8 mouse cellular contexts compared by ENCODE assay signal in the genomic region with DNA sequence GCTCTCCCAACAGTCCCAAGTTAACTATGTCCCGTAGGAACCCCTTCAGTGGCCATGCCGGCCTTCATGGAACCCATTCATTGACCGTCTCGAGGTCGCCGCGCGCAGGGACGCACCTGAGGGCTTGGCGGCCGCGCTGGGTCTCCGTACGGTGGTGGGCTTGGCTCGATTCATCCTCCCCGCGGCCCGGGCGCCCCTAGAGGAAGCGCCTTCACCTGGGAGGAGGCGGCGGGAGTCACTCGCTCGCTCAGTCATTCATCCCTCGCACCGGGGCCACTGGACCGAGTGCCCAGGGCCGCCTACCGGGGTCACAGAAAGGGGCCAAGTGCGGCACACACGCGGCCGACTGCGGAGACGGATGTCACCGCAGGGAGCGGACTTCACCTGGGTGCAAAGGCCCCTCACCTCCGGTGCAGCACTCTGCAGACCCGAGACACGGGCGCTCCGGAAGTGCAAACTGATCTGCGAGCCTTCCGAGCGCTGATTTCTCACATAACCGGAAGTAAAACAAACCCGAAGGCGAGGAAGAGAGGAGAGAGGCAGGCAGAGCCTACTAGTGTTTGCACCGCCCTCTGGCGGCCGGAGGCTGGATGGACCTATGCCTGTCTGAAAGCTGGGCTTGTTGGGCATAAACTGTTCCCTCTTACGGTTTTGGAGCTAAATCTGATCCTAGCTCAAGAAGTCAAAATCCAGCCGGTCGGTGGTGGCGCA. TPM values are rescaled to one million over a fixed set of nuclear protein-coding genes. Genes with fewer than 3 reads are reported as not detected.
DNase-seq lines count a peak whose midpoint lies in the region; ATAC-seq lines count a peak whose summit lies in the region.

Ints1 (minus strand) TSS at position 459 of the 711 bp plus-strand sequence.

- H3K4me2 ChIP-seq in heart, embryonic 14.5 days (ENCODE audit: low read length) = peak within 1 kb of the TSS; percentile 93
- H3K4me2 ChIP-seq in liver, embryonic 13.5 days = peak within 1 kb of the TSS; percentile 84
- H3K4me2 ChIP-seq in stomach, embryonic 16.5 days (ENCODE audit: low read depth, low read length) = peak within 1 kb of the TSS; percentile 93

- peaks cover 33% of the 10 kb centered on the region for H3K36me3 ChIP-seq in heart, embryonic 14.5 days (ENCODE audit: control insufficient read depth, insufficient read depth, low read length)
- H3K36me3 ChIP-seq in liver, embryonic 13.5 days = peaks cover 37% of the 10 kb centered on the region
- peaks cover 15% of the 10 kb centered on the region; the same call in 1 of the 2 replicates for H3K36me3 ChIP-seq in stomach, embryonic 16.5 days (ENCODE audit: control insufficient read depth, insufficient read depth, low read length)

- ATAC-seq in CD4-positive, CD25-positive, alpha-beta regulatory T cell, adult 4 months = peak; percentile 100
- peak; percentile 67 for ATAC-seq in heart, embryonic 14.5 days (ENCODE audit: insufficient number of reproducible peaks, insufficient read depth, low FRiP score, low read depth)
- ATAC-seq in liver, embryonic 13.5 days (ENCODE audit: low read depth) = peak; percentile 90
- ATAC-seq in stomach, embryonic 16.5 days (ENCODE audit: insufficient read depth, low FRiP score) = peak; percentile 89

- peak within 1 kb of the TSS; percentile 90 for H3K9ac ChIP-seq in heart, embryonic 14.5 days (ENCODE audit: low read length)
- H3K9ac ChIP-seq in liver, embryonic 13.5 days = peak within 1 kb of the TSS; percentile 80
- peak within 1 kb of the TSS; percentile 88 for H3K9ac ChIP-seq in stomach, embryonic 16.5 days (ENCODE audit: low read length)

- no peak within 1 kb of the TSS for H3K27ac ChIP-seq in heart, embryonic 14.5 days (replicated peaks in 1 of 2; ENCODE audit: control insufficient read depth in 1 of 2, insufficient read depth in 1 of 2, low read depth in 2 of 2, low read length in 2 of 2)
- peak within 1 kb of the TSS; percentile 51 for H3K27ac ChIP-seq in liver, embryonic 13.5 days
- peak within 1 kb of the TSS; percentile 26; the same call in 1 of the 2 replicates for H3K27ac ChIP-seq in stomach, embryonic 16.5 days (ENCODE audit: low read length)

- H3K27me3 ChIP-seq in heart, embryonic 14.5 days (ENCODE audit: control insufficient read depth, insufficient read depth, low read length) = no peaks in the 10 kb centered on the region
- no peaks in the 10 kb centered on the region for H3K27me3 ChIP-seq in liver, embryonic 13.5 days
- H3K27me3 ChIP-seq in stomach, embryonic 16.5 days (ENCODE audit: control insufficient read depth, insufficient read depth, low read length) = no peaks in the 10 kb centered on the region

- peak within 1 kb of the TSS; percentile 95 to 97 for H3K4me3 ChIP-seq in heart, embryonic 14.5 days (ENCODE audit: control insufficient read depth in 1 of 2, insufficient read depth in 1 of 2, low read depth in 1 of 2, low read length in 2 of 2)
- peak within 1 kb of the TSS; percentile 77 for H3K4me3 ChIP-seq in liver, embryonic 13.5 days (replicated peaks)
- H3K4me3 ChIP-seq in stomach, embryonic 16.5 days (replicated peaks; ENCODE audit: low read length) = peak within 1 kb of the TSS; percentile 72

- peak; percentile 91 for DNase-seq in c-Kit-negative CD71-positive TER-119-positive erythroid progenitor cells, embryonic 14.5 days (ENCODE audit: low read depth, low spot score)
- DNase-seq in fibroblast of lung, adult 2 months (ENCODE audit: low read depth) = peak; percentile 92
- DNase-seq in kidney, postnatal 14 days = peak; percentile 97
- DNase-seq in liver, embryonic 13.5 days = peak; percentile 93
- peak; percentile 97 for DNase-seq in neural tube, embryonic 10.5 days (ENCODE audit: extremely low spot score, low spot score)

- no peaks in the 10 kb centered on the region for H3K9me3 ChIP-seq in heart, embryonic 14.5 days (ENCODE audit: control insufficient read depth, low read length)
- no peaks in the 10 kb centered on the region for H3K9me3 ChIP-seq in liver, embryonic 13.5 days (replicated peaks)
- no peaks in the 10 kb centered on the region for H3K9me3 ChIP-seq in stomach, embryonic 16.5 days (replicated peaks; ENCODE audit: control insufficient read depth, low read length)

- H3K4me1 ChIP-seq in heart, embryonic 14.5 days (ENCODE audit: control insufficient read depth in 2 of 2, insufficient read depth in 2 of 2, low read length in 2 of 2) = peaks cover 0 to 9% of the 10 kb centered on the region in 2 experiments; a peak in 2 of 4 replicates
- peaks cover 36% of the 10 kb centered on the region for H3K4me1 ChIP-seq in liver, embryonic 13.5 days (replicated peaks)
- H3K4me1 ChIP-seq in stomach, embryonic 16.5 days (ENCODE audit: control insufficient read depth, insufficient read depth, low read length) = peaks cover 8% of the 10 kb centered on the region

- WGBS in heart, embryonic 14.5 days = under 1% methylated on average over 55 of the region's 55 CpGs
- WGBS in liver, embryonic 13.5 days (ENCODE audit: insufficient replicate concordance) = under 1% methylated on average over 54 of the region's 55 CpGs
- under 1% methylated on average over 54 of the region's 55 CpGs for WGBS in stomach, embryonic 16.5 days

RNA-seq across cellular contexts. Expression of gene Ints1, which starts in this region (rescaled TPM):
- 10 to 100 TPM in 1 of 2 experiments, 1 to 10 TPM in 1; 8.8 to 18.3 TPM for polyA plus RNA-seq in CD4-positive, CD25-positive, alpha-beta regulatory T cell, adult 4 months (2017; shearing (Covaris generic))
- polyA plus RNA-seq in heart, embryonic 14.5 days (2014; fragmentation: Nextera tagmentation; extraction: Ambion mirVana) = 17.1 and 19.8 TPM in 2 replicates
- polyA plus RNA-seq in liver, embryonic 13.5 days (2015; fragmentation: Nextera tagmentation; extraction: Ambion mirVana) = 12.7 and 13.8 TPM in 2 replicates
- 20.2 and 21.0 TPM in 2 replicates for polyA plus RNA-seq in stomach, embryonic 16.5 days (2015; fragmentation: Nextera tagmentation; extraction: Ambion mirVana)

Comparison
In these comparisons a context has a peak if more than half of its experiments do, and no peak if none do; other contexts are left out.
1. H3K27ac ChIP-seq: peak in liver, embryonic 13.5 days (single experiment) and stomach, embryonic 16.5 days (single experiment); none in heart, embryonic 14.5 days (0 of 2).
2. Peak in every context shown above with its lines, with median percentiles within 50 percentile points of each other: ATAC-seq, DNase-seq, H3K4me2 ChIP-seq, H3K4me3 ChIP-seq and H3K9ac ChIP-seq.